Mouse (Mus musculus): ENCODE measurements around the gene Ndufb3. TPM values are rescaled to one million over a fixed set of nuclear protein-coding genes. Genes with fewer than 3 reads are reported as not detected.
"Not testable (repeated sequence)": the region's sequence is repeated elsewhere in the genome, so short reads cannot be mapped to it uniquely, and the experiment has no call there.

The Ndufb3 gene
- 152 and 162 TPM in 2 replicates for polyA plus RNA-seq (2014; fragmentation: Nextera tagmentation; extraction: Ambion mirVana)

DNA sequence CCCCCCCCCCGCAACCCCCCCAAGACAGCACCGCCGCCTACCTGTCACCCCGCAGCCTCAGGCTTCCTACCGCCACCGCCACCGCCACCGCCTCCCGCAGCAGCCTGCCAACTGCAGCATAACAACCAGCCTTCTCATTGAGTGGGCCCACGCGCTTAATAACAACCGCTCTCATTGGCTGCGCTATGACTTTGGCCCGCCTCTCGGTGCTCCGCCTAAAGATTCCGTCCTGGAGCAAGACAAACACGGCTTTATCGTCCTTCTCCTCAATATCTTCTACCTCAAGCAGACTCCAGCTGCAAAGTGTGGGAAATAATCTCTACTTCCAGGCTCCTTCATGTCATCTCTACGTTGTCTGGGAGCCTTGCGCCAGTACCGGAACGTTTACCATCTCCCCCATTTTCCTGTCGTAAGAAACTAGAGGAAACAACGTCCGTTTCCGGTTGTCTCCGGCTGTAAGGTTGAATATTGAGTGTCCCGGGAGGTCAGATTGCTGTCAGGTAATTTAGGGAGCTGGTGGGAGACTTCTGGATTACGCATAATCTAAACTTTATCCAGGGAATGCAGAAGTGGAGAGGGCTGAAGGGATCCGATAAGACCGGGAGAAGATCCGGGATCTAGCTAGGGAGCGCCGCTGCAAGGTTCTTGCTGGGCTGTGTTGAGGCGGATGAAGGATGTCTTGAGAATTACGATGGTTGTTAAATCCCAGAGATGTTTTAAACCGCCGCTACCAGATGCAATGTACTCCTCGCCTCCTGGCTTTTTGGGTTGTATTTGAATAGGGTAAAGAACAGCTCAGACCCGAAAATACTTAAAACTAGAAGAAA lies at the start of gene Ndufb3, which contains the start of gene Fam126b:
Ndufb3 (plus strand) TSS at position 214 of the 827 bp plus-strand sequence.
Fam126b (minus strand) TSS at position 153 of the 827 bp plus-strand sequence.
- H3K4me2 ChIP-seq (ENCODE audit: low read depth, low read length) = peak within 1 kb of the TSS; percentile 78
- under 1% methylated on average over 41 of the region's 41 CpGs for WGBS
- H3K27ac ChIP-seq (replicated peaks; ENCODE audit: low read depth, low read length) = peak within 1 kb of the TSS; percentile 3; the same call in 1 of the 2 replicates

DNA sequence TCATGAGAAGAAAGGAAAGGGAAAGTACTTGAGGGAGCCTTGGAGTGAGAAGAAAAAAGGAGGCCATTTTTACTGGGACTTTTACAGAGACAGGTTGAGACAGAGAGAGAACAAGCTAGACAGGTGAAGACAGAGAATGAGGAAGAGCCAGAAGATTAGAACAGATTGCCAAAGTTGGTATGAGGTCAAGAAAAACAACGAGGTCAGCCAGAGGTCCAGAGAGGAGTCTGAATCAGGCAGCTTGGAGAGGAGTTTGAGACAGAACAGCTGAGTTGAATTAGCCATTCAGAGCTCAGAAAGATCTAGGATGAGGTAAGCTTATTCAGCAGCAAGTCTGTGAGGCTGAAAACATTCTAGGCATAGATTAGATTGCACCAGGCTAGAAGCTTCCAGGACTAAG lies 44.8 kb upstream of the Ndufb3 start:
- H3K9me3 ChIP-seq (replicated peaks; ENCODE audit: control insufficient read depth, low read length) = no peaks in the 10 kb centered on the region
- 58% methylated on average over 1 of the region's 1 CpGs for WGBS
- H3K4me3 ChIP-seq (ENCODE audit: low read depth, low read length) = no peak overlapping the region
- no peak overlapping the region for H3K4me2 ChIP-seq (ENCODE audit: low read depth, low read length)
- H3K36me3 ChIP-seq (replicated peaks; ENCODE audit: control insufficient read depth, insufficient read depth, low read depth, low read length) = no peaks in the 10 kb centered on the region; the same call in 1 of the 2 replicates
- no peak for ATAC-seq (replicated peaks; ENCODE audit: insufficient number of reproducible peaks, low FRiP score, low TSS enrichment, low read depth)
- no peak for DNase-seq (ENCODE audit: low spot score)
- H3K27me3 ChIP-seq (ENCODE audit: control insufficient read depth, insufficient read depth, low read length) = no peaks in the 10 kb centered on the region
- no peak overlapping the region for H3K27ac ChIP-seq (replicated peaks; ENCODE audit: low read depth, low read length)
- no peak overlapping the region for H3K9ac ChIP-seq (replicated peaks; ENCODE audit: low read length)
- no peaks in the 10 kb centered on the region for H3K4me1 ChIP-seq (ENCODE audit: control insufficient read depth, insufficient read depth, low read length)

More for the DNA sequence above, at the start of gene Ndufb3, which contains the start of gene Fam126b:
- Histone ChIP-seq H3K9me3 (replicated peaks; ENCODE audit: control insufficient read depth, low read length) (no peaks in the 10 kb centered on the region), H3K36me3 (replicated peaks; ENCODE audit: control insufficient read depth, insufficient read depth, low read depth, low read length) (no peaks in the 10 kb centered on the region), H3K27me3 (ENCODE audit: control insufficient read depth, insufficient read depth, low read length) (no peaks in the 10 kb centered on the region), H3K4me3 (ENCODE audit: low read depth, low read length) (peak within 1 kb of the TSS; percentile 82), H3K9ac (replicated peaks; ENCODE audit: low read length) (peak within 1 kb of the TSS; percentile 78), H3K4me1 (ENCODE audit: control insufficient read depth, insufficient read depth, low read length) (no peaks in the 10 kb centered on the region)
- peak; percentile 90 for DNase-seq (ENCODE audit: low spot score)
- peak; percentile 95 for ATAC-seq (replicated peaks; ENCODE audit: insufficient number of reproducible peaks, low FRiP score, low TSS enrichment, low read depth)

DNA sequence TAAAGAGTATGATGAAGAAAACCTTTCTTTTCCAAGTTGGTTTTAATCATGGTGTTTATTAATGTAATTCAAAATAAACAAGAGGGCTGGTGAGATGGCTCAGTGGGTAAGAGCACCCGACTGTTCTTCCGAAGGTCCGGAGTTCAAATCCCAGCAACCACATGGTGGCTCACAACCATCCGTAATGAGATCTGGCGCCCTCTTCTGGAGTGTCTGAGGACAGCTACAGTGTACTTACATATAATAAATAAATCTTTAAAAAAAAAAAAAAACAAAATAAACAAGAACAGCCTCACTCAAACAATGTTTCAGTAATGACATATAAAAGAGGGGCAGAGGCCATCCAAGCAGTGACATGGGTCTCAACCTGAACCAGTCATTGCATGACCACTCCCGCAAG lies 25.8 kb upstream of the Ndufb3 start:
- H3K9me3 ChIP-seq (replicated peaks; ENCODE audit: control insufficient read depth, low read length); H3K9ac ChIP-seq (replicated peaks; ENCODE audit: low read length); H3K36me3 ChIP-seq (replicated peaks; ENCODE audit: control insufficient read depth, insufficient read depth, low read depth, low read length); ATAC-seq (replicated peaks; ENCODE audit: insufficient number of reproducible peaks, low FRiP score, low TSS enrichment, low read depth); H3K27me3 ChIP-seq (ENCODE audit: control insufficient read depth, insufficient read depth, low read length); H3K4me2 ChIP-seq (ENCODE audit: low read depth, low read length); H3K4me3 ChIP-seq (ENCODE audit: low read depth, low read length); H3K27ac ChIP-seq (replicated peaks; ENCODE audit: low read depth, low read length); H3K4me1 ChIP-seq (ENCODE audit: control insufficient read depth, insufficient read depth, low read length); DNase-seq (ENCODE audit: low spot score): not testable (repeated sequence)
- WGBS = 100% methylated on average over 4 of the region's 6 CpGs

- Histone ChIP-seq H3K27ac (replicated peaks; ENCODE audit: low read depth, low read length) (no peak overlapping the region), H3K9me3 (replicated peaks; ENCODE audit: control insufficient read depth, low read length) (no peaks in the 10 kb centered on the region), H3K4me1 (ENCODE audit: control insufficient read depth, insufficient read depth, low read length) (no peaks in the 10 kb centered on the region), H3K36me3 (replicated peaks; ENCODE audit: control insufficient read depth, insufficient read depth, low read depth, low read length) (no peaks in the 10 kb centered on the region), H3K27me3 (ENCODE audit: control insufficient read depth, insufficient read depth, low read length) (no peaks in the 10 kb centered on the region), H3K4me2 (ENCODE audit: low read depth, low read length) (no peak overlapping the region), H3K9ac (replicated peaks; ENCODE audit: low read length) (no peak overlapping the region), H3K4me3 (ENCODE audit: low read depth, low read length) (no peak overlapping the region)
- ATAC-seq (replicated peaks; ENCODE audit: insufficient number of reproducible peaks, low FRiP score, low TSS enrichment, low read depth) = no peak
- 90% methylated on average over 1 of the region's 1 CpGs for WGBS
- peak; percentile 21 for DNase-seq (ENCODE audit: low spot score)
Observed at GRCm38 (mm10) chr1:58562455-58562854, 23.7 kb upstream of the Ndufb3 start.

GRCm38 (mm10) chr1:58564981-58565380 lies 21.2 kb upstream of the Ndufb3 start:
- no peak overlapping the region for H3K27ac ChIP-seq (replicated peaks; ENCODE audit: low read depth, low read length)
- WGBS = 89% methylated on average over 5 of the region's 5 CpGs
- DNase-seq (ENCODE audit: low spot score) = no peak
- no peaks in the 10 kb centered on the region for H3K36me3 ChIP-seq (replicated peaks; ENCODE audit: control insufficient read depth, insufficient read depth, low read depth, low read length)
- H3K9ac ChIP-seq (replicated peaks; ENCODE audit: low read length) = no peak overlapping the region
- no peak for ATAC-seq (replicated peaks; ENCODE audit: insufficient number of reproducible peaks, low FRiP score, low TSS enrichment, low read depth)
- H3K4me3 ChIP-seq (ENCODE audit: low read depth, low read length) = no peak overlapping the region
- no peaks in the 10 kb centered on the region for H3K4me1 ChIP-seq (ENCODE audit: control insufficient read depth, insufficient read depth, low read length)
- no peak overlapping the region for H3K4me2 ChIP-seq (ENCODE audit: low read depth, low read length)
- no peaks in the 10 kb centered on the region for H3K27me3 ChIP-seq (ENCODE audit: control insufficient read depth, insufficient read depth, low read length)
- no peaks in the 10 kb centered on the region for H3K9me3 ChIP-seq (replicated peaks; ENCODE audit: control insufficient read depth, low read length)

GRCm38 (mm10) chr1:58566621-58567020 lies 19.6 kb upstream of the Ndufb3 start:
- H3K4me1 ChIP-seq (ENCODE audit: control insufficient read depth, insufficient read depth, low read length) = no peaks in the 10 kb centered on the region
- ATAC-seq (replicated peaks; ENCODE audit: insufficient number of reproducible peaks, low FRiP score, low TSS enrichment, low read depth) (no peak), DNase-seq (ENCODE audit: low spot score) (no peak)
- H3K36me3 ChIP-seq (replicated peaks; ENCODE audit: control insufficient read depth, insufficient read depth, low read depth, low read length) = no peaks in the 10 kb centered on the region
- no peak overlapping the region for H3K4me2 ChIP-seq (ENCODE audit: low read depth, low read length)
- no peak overlapping the region for H3K27ac ChIP-seq (replicated peaks; ENCODE audit: low read depth, low read length)
- no peak overlapping the region for H3K4me3 ChIP-seq (ENCODE audit: low read depth, low read length)
- no peak overlapping the region for H3K9ac ChIP-seq (replicated peaks; ENCODE audit: low read length)
- H3K27me3 ChIP-seq (ENCODE audit: control insufficient read depth, insufficient read depth, low read length) = no peaks in the 10 kb centered on the region
- H3K9me3 ChIP-seq (replicated peaks; ENCODE audit: control insufficient read depth, low read length) = no peaks in the 10 kb centered on the region

GRCm38 (mm10) chr1:58568456-58569130 lies 17.6 kb upstream of the Ndufb3 start:
- no peaks in the 10 kb centered on the region for H3K27me3 ChIP-seq (ENCODE audit: control insufficient read depth, insufficient read depth, low read length)
- no peak for DNase-seq (ENCODE audit: low spot score)
- no peak overlapping the region for H3K4me2 ChIP-seq (ENCODE audit: low read depth, low read length)
- no peaks in the 10 kb centered on the region for H3K9me3 ChIP-seq (replicated peaks; ENCODE audit: control insufficient read depth, low read length)
- no peaks in the 10 kb centered on the region for H3K4me1 ChIP-seq (ENCODE audit: control insufficient read depth, insufficient read depth, low read length)
- no peak overlapping the region for H3K4me3 ChIP-seq (ENCODE audit: low read depth, low read length)
- H3K27ac ChIP-seq (replicated peaks; ENCODE audit: low read depth, low read length) = no peak overlapping the region
- H3K9ac ChIP-seq (replicated peaks; ENCODE audit: low read length) = no peak overlapping the region
- no peak for ATAC-seq (replicated peaks; ENCODE audit: insufficient number of reproducible peaks, low FRiP score, low TSS enrichment, low read depth)
- no peaks in the 10 kb centered on the region for H3K36me3 ChIP-seq (replicated peaks; ENCODE audit: control insufficient read depth, insufficient read depth, low read depth, low read length)

DNA sequence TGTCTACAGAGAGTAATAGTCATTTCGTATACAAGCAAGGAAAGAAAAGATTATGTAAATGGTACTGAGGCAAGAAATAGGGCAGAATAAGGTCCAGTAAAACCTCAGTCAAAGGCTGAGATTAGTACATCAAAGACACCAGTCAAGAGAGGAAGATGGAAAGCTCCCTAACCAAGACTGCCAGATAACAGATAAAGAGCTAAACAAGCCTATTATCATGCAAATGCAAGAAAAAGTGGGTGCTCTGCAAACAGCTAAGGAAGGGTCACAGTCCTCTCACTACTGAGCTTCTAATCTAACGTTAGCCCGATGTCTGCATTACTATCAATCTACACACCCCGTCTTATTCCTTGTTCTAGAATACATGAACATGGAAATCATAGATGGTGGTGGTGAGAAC lies 15.7 kb upstream of the Ndufb3 start:
- Histone ChIP-seq H3K4me1 (ENCODE audit: control insufficient read depth, insufficient read depth, low read length) (no peaks in the 10 kb centered on the region), H3K4me2 (ENCODE audit: low read depth, low read length) (no peak overlapping the region), H3K9me3 (replicated peaks; ENCODE audit: control insufficient read depth, low read length) (no peaks in the 10 kb centered on the region), H3K4me3 (ENCODE audit: low read depth, low read length) (no peak overlapping the region), H3K36me3 (replicated peaks; ENCODE audit: control insufficient read depth, insufficient read depth, low read depth, low read length) (no peaks in the 10 kb centered on the region), H3K9ac (replicated peaks; ENCODE audit: low read length) (no peak overlapping the region), H3K27me3 (ENCODE audit: control insufficient read depth, insufficient read depth, low read length) (no peaks in the 10 kb centered on the region), H3K27ac (replicated peaks; ENCODE audit: low read depth, low read length) (no peak overlapping the region)
- 57% methylated on average over 4 of the region's 4 CpGs for WGBS
- DNase-seq (ENCODE audit: low spot score) (no peak), ATAC-seq (replicated peaks; ENCODE audit: insufficient number of reproducible peaks, low FRiP score, low TSS enrichment, low read depth) (no peak)
